Mouse (Mus musculus): Measurements from ENCODE around the gene Stk25.

Gene Stk25

GRCm38 (mm10) chr1:93607090-93608083 is 51.1 kb downstream of the Stk25 start:
- no peak for DNase-seq (ENCODE audit: low spot score in 2 of 2)

- no peak for DNase-seq (ENCODE audit: low spot score in 2 of 2)
Measured at GRCm38 (mm10) chr1:93603921-93604320, 54.5 kb downstream of the Stk25 start.

GRCm38 (mm10) chr1:93602911-93603310 is 55.5 kb downstream of the Stk25 start:
- no peak for DNase-seq (ENCODE audit: low spot score in 2 of 2)

GRCm38 (mm10) chr1:93595916-93596315 is 62.5 kb downstream of the Stk25 start:
- DNase-seq (ENCODE audit: low spot score in 2 of 2) = no peak

GRCm38 (mm10) chr1:93593960-93594359 is 64.5 kb downstream of the Stk25 start:
- DNase-seq (ENCODE audit: low spot score in 2 of 2) = no peak

- no peak for DNase-seq (ENCODE audit: low spot score in 2 of 2)
Measured at GRCm38 (mm10) chr1:93588346-93588745, 70.1 kb downstream of the Stk25 start.

- no peak for DNase-seq (ENCODE audit: low spot score in 2 of 2)
Measured at GRCm38 (mm10) chr1:93581545-93581944, 76.9 kb downstream of the Stk25 start.

GRCm38 (mm10) chr1:93577861-93578260 is 80.6 kb downstream of the Stk25 start:
- DNase-seq (ENCODE audit: low spot score in 2 of 2) = no peak

GRCm38 (mm10) chr1:93577066-93577465 is 81.4 kb downstream of the Stk25 start:
- DNase-seq (ENCODE audit: low spot score in 2 of 2) = no peak

Data from frontal cortex, postnatal 10 days (tissue).